Comparison of ENCODE assay signal across 23 mouse cellular contexts in the genomic region with DNA sequence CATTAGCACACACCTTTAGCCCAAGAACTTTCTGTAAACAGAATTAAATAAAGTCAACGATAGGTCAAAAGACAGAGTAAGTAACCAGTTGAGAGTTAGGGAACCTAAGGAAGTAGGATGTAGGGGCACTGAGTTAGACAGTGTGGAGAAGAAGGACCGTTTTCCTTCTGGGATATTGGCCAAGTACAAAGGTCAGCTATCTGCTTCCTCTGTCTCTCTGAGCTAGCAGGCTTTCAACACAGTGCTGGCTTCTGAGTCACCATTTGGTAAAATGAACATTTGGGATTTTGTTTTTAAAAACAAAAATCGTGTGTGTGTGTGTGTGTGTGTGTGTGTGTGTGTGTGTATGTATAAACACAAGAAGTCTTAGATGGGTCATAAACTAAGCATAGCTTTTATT. TPM values are rescaled to one million over a fixed set of nuclear protein-coding genes. Genes with fewer than 3 reads are reported as not detected.
DNase-seq lines count a peak whose midpoint lies in the region; ATAC-seq and TF ChIP-seq lines count a peak whose summit lies in the region.
"Had no signal": no experiment of that assay in that cellular context is flagged by ENCODE, and none has a peak within 500 bp of the region (broad histone marks: within the 10 kb centered on the region; RNA-seq: fewer than 3 reads in every experiment).

No protein-coding gene starts in this region.

- no peak overlapping the region for H3K4me2 ChIP-seq in heart, embryonic 12.5 days
- no peak overlapping the region for H3K4me2 ChIP-seq in intestine, postnatal 0 days (replicated peaks; ENCODE audit: low read depth)
- H3K4me2 ChIP-seq: embryonic facial prominence, embryonic 15.5 days; heart, embryonic 15.5 days; limb, embryonic 15.5 days; midbrain, embryonic 13.5 days; neural tube, embryonic 12.5 days had no signal

- no peaks in the 10 kb centered on the region for H3K9me3 ChIP-seq in heart, embryonic 12.5 days (replicated peaks)
- no peaks in the 10 kb centered on the region for H3K9me3 ChIP-seq in intestine, postnatal 0 days (ENCODE audit: control insufficient read depth)
- H3K9me3 ChIP-seq: embryonic facial prominence, embryonic 15.5 days; heart, embryonic 15.5 days; limb, embryonic 15.5 days; midbrain, embryonic 13.5 days; neural tube, embryonic 12.5 days had no signal

- no peaks in the 10 kb centered on the region for H3K27me3 ChIP-seq in heart, embryonic 12.5 days (replicated peaks)
- no peaks in the 10 kb centered on the region for H3K27me3 ChIP-seq in liver, adult 2 months (ENCODE audit: control insufficient read depth, insufficient read depth, low read length)
- H3K27me3 ChIP-seq in intestine, postnatal 0 days (replicated peaks; ENCODE audit: control insufficient read depth, insufficient read depth, low read length): no peaks in the 10 kb centered on the region
- H3K27me3 ChIP-seq: embryonic facial prominence, embryonic 15.5 days; heart, embryonic 15.5 days; limb, embryonic 15.5 days; midbrain, embryonic 13.5 days; neural tube, embryonic 12.5 days had no signal

- no peaks in the 10 kb centered on the region for H3K79me2 ChIP-seq in liver, adult 2 months (ENCODE audit: control insufficient read depth, insufficient read depth, low read length)

- intact Hi-C loops in heart, postnatal 10 days (cut with DNase I): no loop called here
- intact Hi-C loops in left cerebral cortex, postnatal 4 days (cut with DNase I): no loop called here

- no peaks in the 10 kb centered on the region for H3K36me3 ChIP-seq in heart, embryonic 12.5 days
- no peaks in the 10 kb centered on the region for H3K36me3 ChIP-seq in liver, adult 2 months (ENCODE audit: control insufficient read depth, insufficient read depth, low read length)
- H3K36me3 ChIP-seq in intestine, postnatal 0 days (ENCODE audit: control insufficient read depth, insufficient read depth): no peaks in the 10 kb centered on the region
- H3K36me3 ChIP-seq: embryonic facial prominence, embryonic 15.5 days; heart, embryonic 15.5 days; limb, embryonic 15.5 days; midbrain, embryonic 13.5 days; neural tube, embryonic 12.5 days had no signal

- no peak for TF ChIP-seq POLR2A in liver, adult 2 months (IDR thresholded peaks at IDR 0.05; ENCODE audit: extremely low read depth, insufficient read depth, low read length)

- peaks cover 24% of the 10 kb centered on the region for H3K4me1 ChIP-seq in heart, embryonic 12.5 days (replicated peaks)
- H3K4me1 ChIP-seq in liver, adult 2 months (ENCODE audit: control insufficient read depth, insufficient read depth, low read length): no peaks in the 10 kb centered on the region; the same call in 1 of the 2 replicates
- H3K4me1 ChIP-seq in intestine, postnatal 0 days (replicated peaks; ENCODE audit: control insufficient read depth, insufficient read depth, low read length): 0 out of 2 replicates have a peak, but pooled peaks cover 9% of the 10 kb centered on the region
- H3K4me1 ChIP-seq: embryonic facial prominence, embryonic 15.5 days; limb, embryonic 15.5 days; midbrain, embryonic 13.5 days; neural tube, embryonic 12.5 days had no signal

- no peak overlapping the region for H3K4me3 ChIP-seq in heart, embryonic 12.5 days
- H3K4me3 ChIP-seq in liver, adult 2 months (ENCODE audit: insufficient read depth, low read depth, low read length): no peak overlapping the region
- H3K4me3 ChIP-seq in intestine, postnatal 0 days (ENCODE audit: low read depth, low read length): no peak overlapping the region
- H3K4me3 ChIP-seq: embryonic facial prominence, embryonic 15.5 days; heart, adult 2 months; heart, embryonic 15.5 days; limb, embryonic 15.5 days; midbrain, embryonic 13.5 days; neural tube, embryonic 12.5 days had no signal

- H3K9ac ChIP-seq in heart, embryonic 12.5 days: no peak overlapping the region
- H3K9ac ChIP-seq in liver, adult 2 months (ENCODE audit: low read depth, low read length): no peak overlapping the region
- no peak overlapping the region for H3K9ac ChIP-seq in intestine, postnatal 0 days (ENCODE audit: low read depth, low read length)
- H3K9ac ChIP-seq: embryonic facial prominence, embryonic 15.5 days; heart, embryonic 15.5 days; limb, embryonic 15.5 days; midbrain, embryonic 13.5 days; neural tube, embryonic 12.5 days had no signal

- DNase-seq in heart, postnatal 10 days: peak; percentile 7 to 8
- peak; percentile 43 for DNase-seq in liver, adult 2 months (ENCODE audit: extremely low read depth, low read depth, low spot score)
- no peak for DNase-seq in liver
- DNase-seq in NIH3T3 (ENCODE audit: low read depth): peak; percentile 44
- no peak for DNase-seq in left cerebral cortex, postnatal 4 days
- DNase-seq in right cerebral cortex, adult 18-20 months: no peak
- DNase-seq: cerebellum, adult 11-12 months; cerebellum, postnatal 14 days; gastrocnemius, postnatal 25 days; heart, adult 2 months; lung, adult 2 months; thymus, adult 18-20 months; thymus, postnatal 4 days had no signal

- H3K27ac ChIP-seq in heart, embryonic 12.5 days (ENCODE audit: poor library complexity, severe bottlenecking): no peak overlapping the region
- no peak overlapping the region for H3K27ac ChIP-seq in liver, adult 2 months (replicated peaks; ENCODE audit: insufficient read depth, low read depth, low read length)
- no peak overlapping the region for H3K27ac ChIP-seq in intestine, postnatal 0 days (ENCODE audit: low read depth, low read length)
- H3K27ac ChIP-seq: embryonic facial prominence, embryonic 15.5 days; heart, adult 2 months; limb, embryonic 15.5 days; midbrain, embryonic 13.5 days; neural tube, embryonic 12.5 days had no signal

- no peak for TF ChIP-seq CTCF in liver, adult 2 months (IDR thresholded peaks at IDR 0.05; ENCODE audit: low read depth, low read length)
- no peak for TF ChIP-seq CTCF in intestine, postnatal 0 days (IDR thresholded peaks at IDR 0.05; ENCODE audit: low read depth)

- 46% methylated on average over 3 of the region's 3 CpGs for WGBS in heart, embryonic 12.5 days
- 34% methylated on average over 3 of the region's 3 CpGs for WGBS in liver, adult 2 months
- WGBS in intestine, postnatal 0 days: 29% methylated on average over 3 of the region's 3 CpGs

- ATAC-seq in heart, embryonic 12.5 days (ENCODE audit: insufficient number of reproducible peaks, low FRiP score): no peak
- 0 out of 2 replicates have a peak, but pooled peaks have one; percentile 25 for ATAC-seq in intestine, postnatal 0 days
- ATAC-seq: activated CD4-positive, CD25-positive, alpha-beta regulatory T cell, adult 4 months; CD4-positive, CD25-positive, alpha-beta regulatory T cell, adult 4 months; forebrain, embryonic 16.5 days; midbrain, embryonic 13.5 days had no signal

RNA-seq across cellular contexts. Expression of gene Kdm3a, which starts 23.0 kb away (rescaled TPM):
- 10 to 100 TPM; 32.1 to 33.1 TPM for total RNA-seq in heart, postnatal 10 days (2021)
- polyA plus RNA-seq in heart, embryonic 12.5 days (2016; fragmentation: Nextera tagmentation; extraction: Ambion mirVana): 48.5 and 51.7 TPM in 2 replicates
- 17.6 and 24.0 TPM in 2 replicates for total RNA-seq in liver, adult 2 months (2014; rRNA removed)
- 2.6 and 4.0 TPM in 2 replicates for polyA plus RNA-seq in liver, adult 2 months (2012; rRNA removed)
- 14.8 and 17.1 TPM in 2 replicates for polyA plus RNA-seq in intestine, postnatal 0 days (2015; fragmentation: Nextera tagmentation; extraction: Ambion mirVana)
- 10 to 100 TPM; 30.7 to 32.0 TPM for total RNA-seq in left cerebral cortex, postnatal 4 days (2021)

RNA-seq across cellular contexts. Expression of gene Reep1, which starts 51.5 kb away (rescaled TPM):
- total RNA-seq in heart, postnatal 10 days (2021): 10 to 100 TPM; 20.1 to 21.7 TPM
- polyA plus RNA-seq in heart, embryonic 12.5 days (2016; fragmentation: Nextera tagmentation; extraction: Ambion mirVana): 22.3 and 22.9 TPM in 2 replicates
- 0.74 and 0.94 TPM in 2 replicates for total RNA-seq in liver, adult 2 months (2014; rRNA removed)
- polyA plus RNA-seq in liver, adult 2 months (2012; rRNA removed): 0.22 and 0.40 TPM in 2 replicates
- 6.5 and 6.7 TPM in 2 replicates for polyA plus RNA-seq in intestine, postnatal 0 days (2015; fragmentation: Nextera tagmentation; extraction: Ambion mirVana)
- 100 to 1,000 TPM; 223 to 225 TPM for total RNA-seq in left cerebral cortex, postnatal 4 days (2021)

Comparison
In these comparisons a context has a peak if more than half of its experiments do, and no peak if none do; other contexts are left out.
1. DNase-seq: peak in heart, postnatal 10 days (2 of 2), liver, adult 2 months (single experiment) and NIH3T3 (single experiment); none in liver (single experiment), left cerebral cortex, postnatal 4 days (single experiment) and right cerebral cortex, adult 18-20 months (single experiment).
2. RNA of gene Reep1, which starts 51.5 kb away (total RNA-seq): 223 to 225 TPM in left cerebral cortex, postnatal 4 days and 20.1 to 21.7 TPM in heart, postnatal 10 days; 0.74 to 0.94 TPM in liver, adult 2 months; every median in the first group is over 10 times any median in the second.